Mouse (Mus musculus) G1E (cell line): ENCODE data around the gene Amd1.

ENCODE experiments used
- CTCF ChIP-seq: IDR thresholded peaks from 2 replicates; pipeline ENCODE4 v1.5.1; 2012; ENCODE audit warnings: low read depth, low read length, inconsistent platforms, mixed read lengths
- GATA1 ChIP-seq: IDR thresholded peaks from 2 replicates; pipeline ENCODE4 v1.6.1; 2012; ENCODE audit warnings: borderline replicate concordance, low read length, inconsistent platforms, mixed read lengths
- POLR2AphosphoS5 ChIP-seq: IDR thresholded peaks from 2 replicates; pipeline ENCODE4 v1.6.1; 2012; ENCODE audit warnings: low read depth, low read length, inconsistent platforms; ENCODE audit not compliant: insufficient replicate concordance
- TAL1 ChIP-seq: conservative IDR thresholded peaks from 2 replicates; pipeline ENCODE4 v1.6.1; 2012; ENCODE audit warnings: low read depth, low read length, inconsistent platforms, mixed read lengths

GRCm38 (mm10) chr10:40305989-40306388 is 4.0 kb upstream of the Amd1 start:
- no peak for TF ChIP-seq CTCF
- TF ChIP-seq TAL1: no peak
- no peak for TF ChIP-seq GATA1
- no peak for TF ChIP-seq POLR2AphosphoS5
